Mouse (Mus musculus) embryo, embryonic 11.5 days (tissue): ENCODE measurements around the gene Mamdc4.

Source experiments
- DNase-seq: peaks from one replicate; pipeline ENCODE4 v3.0.0-alpha.2; 2012; ENCODE audit warnings: low read depth, low spot score

Gene Mamdc4

DNA sequence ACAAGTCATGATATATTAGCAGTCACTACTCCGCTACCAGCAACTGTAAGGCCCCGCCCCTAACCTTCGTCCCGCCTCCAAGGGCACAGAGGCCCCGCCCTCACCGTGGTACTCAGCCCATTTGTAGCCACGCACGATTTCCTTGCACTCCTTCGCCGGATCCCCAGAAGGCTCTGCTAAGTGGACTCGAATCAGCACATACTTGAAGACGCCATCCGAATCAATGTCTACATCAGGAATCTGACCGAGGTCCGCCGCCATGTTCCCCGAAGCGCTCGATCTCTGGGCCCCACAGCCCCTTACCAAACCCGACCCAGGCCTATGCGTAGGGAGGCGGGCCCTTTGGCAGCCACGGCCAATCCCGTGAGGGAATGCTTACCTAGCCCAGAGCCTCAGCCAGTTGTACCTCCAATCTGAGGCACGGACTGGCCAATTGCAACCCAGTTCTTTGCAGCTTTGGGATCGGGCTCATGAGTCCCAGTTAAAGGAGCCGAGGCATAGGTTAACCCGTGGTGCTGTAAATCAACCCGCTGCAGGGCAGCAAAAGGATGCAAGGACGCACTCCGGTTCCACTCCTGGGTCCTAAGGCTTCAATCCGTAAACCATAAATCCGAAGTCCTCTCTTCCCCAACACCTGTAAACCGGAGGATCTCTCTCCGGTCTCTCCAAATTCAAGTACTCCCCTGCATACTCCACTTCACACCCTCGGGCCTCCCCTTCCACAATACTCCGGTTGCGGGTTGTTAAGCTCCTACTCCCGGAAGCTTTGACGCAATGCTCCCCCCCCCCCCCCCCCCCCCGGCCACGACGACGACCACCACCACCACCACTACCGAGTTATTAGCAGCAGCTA is at the start of gene Mamdc4, which contains the start of gene Phpt1:
Gene Mamdc4, minus strand, starts transcription at position 267 of the 853 bp plus-strand sequence.
Gene Phpt1, minus strand, starts transcription at position 646 of the 853 bp plus-strand sequence.
- peak; percentile 95 for DNase-seq

DNA sequence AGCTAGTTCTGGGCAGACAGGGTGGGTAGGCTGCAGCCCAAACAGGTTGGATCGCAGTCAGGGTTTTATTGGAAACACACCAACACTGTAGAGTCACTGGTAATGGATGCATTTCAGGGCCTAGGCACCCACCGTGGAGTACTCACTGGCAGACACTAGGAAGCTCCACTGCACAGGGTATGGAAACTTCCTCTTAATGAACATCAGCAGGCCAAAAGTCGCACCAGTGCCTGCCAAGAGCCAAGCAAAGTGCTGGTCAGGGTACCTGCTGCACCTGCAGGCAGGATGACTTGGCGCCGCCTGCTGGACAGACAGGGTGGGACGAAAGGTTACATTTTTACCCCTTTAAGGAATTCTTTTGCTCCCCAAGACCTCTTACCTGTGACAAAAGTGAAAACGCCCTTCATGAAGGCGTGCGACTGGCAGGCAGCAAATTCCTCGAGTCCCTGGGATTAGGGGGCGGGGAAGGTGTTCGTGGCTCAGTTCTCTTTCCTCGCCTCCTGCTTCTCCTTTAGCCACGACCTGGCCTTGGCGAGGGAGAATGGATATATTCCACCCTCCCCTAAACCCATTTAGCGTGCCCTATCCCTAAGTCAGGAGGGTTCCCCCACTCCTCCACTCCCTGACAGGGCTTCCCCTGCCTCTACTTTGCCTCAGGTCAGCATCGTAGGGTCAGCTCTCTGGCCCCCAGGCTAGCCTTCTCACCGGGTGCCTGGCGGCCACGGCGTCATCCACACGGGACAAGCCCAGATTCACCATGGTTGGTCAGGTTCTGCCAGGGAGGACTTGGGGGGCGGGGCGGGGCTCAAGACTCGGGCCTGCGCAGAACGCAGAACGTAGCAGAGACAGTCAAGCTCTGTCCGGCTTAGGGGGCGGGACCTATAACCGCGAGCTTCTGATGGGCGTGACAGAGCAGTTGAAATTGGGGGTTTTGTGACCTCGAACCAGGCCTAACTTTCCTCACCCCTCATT is 46.9 kb upstream of the Mamdc4 start, which contains the start of gene Tmem141:
Gene Tmem141, minus strand, starts transcription at position 777 of the 972 bp plus-strand sequence.
- DNase-seq: peak; percentile 80

DNA sequence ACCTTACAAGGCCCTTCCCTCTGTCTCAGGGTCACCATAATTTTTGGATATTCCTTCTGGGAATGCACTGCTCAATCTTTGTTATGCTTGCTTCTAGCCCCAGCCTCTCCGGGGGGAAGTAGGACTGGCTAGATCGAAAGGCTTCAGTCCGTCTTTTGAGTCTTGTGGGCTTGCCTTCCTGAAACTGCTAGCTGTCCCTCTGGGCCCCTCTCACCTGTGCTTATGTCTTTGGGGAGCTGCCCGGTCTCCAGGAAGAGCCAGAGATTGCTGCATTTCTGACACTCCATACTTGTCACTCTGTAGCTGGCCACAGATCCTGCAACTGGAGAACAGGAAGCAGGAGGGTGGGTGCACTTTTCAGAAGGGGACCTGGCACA is 46.2 kb upstream of the Mamdc4 start:
- DNase-seq: no peak

DNA sequence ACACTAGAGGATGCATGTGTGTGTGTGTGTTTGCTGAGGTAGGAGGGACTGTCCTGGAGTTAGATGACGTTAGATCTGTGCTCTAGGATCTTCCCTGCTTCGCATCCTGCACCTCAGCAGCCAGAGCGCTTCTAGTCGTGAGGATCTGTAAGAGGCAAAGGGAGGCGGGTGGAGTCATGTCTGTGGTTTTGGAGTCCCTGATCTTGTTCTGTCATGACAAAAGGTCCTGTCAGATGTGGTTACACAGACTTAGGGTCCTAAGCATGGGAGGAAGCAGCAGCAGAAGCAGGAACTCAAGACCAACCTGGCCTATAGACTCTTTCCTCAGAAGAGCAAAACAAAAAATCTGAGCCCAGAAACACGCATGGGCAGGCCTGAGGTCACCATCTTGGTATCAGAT is 45.7 kb upstream of the Mamdc4 start:
- no peak for DNase-seq

DNA sequence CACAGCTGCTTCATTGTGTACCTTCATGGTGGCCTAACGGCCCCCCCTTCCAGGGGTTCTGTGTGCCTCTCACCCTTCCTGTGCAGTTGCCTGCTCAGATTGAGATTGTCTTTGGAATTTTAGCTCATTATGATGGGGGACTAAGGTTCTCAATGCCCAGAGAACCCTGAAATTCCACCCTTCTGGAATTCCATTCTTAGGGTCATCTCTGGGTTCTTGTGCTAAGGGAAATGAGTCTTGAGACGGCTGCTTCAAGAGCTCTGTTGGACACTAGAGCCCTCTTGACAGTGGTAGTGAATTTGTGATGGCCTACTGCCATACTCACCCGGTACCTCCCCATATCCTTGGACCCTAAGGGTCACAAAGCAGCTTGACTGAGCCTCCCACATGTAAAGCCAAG is 42.9 kb upstream of the Mamdc4 start, which contains the start of gene Ccdc183:
Gene Ccdc183, minus strand, starts transcription at position 101 of the 400 bp plus-strand sequence.
- no peak for DNase-seq

DNA sequence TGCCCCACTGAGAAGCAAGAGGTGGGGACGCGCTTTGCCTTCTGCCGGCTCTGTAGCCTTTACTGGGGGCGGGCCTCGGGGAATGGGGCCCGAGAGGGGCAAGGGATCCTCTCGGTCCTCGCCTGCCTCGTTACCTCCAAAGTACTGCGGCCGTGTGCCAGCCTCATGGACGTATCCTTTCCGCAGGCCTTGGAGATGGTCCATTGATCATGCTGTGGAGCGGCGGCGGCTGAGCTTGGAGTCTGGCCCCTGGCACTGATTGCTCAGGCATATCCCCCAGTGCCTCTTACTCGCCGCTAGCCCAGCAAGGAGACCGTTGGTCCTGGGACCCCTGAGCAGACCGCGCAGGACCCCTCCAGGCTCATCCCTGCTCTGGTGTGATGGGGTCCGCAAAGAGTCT is 41.8 kb upstream of the Mamdc4 start:
- DNase-seq: no peak

DNA sequence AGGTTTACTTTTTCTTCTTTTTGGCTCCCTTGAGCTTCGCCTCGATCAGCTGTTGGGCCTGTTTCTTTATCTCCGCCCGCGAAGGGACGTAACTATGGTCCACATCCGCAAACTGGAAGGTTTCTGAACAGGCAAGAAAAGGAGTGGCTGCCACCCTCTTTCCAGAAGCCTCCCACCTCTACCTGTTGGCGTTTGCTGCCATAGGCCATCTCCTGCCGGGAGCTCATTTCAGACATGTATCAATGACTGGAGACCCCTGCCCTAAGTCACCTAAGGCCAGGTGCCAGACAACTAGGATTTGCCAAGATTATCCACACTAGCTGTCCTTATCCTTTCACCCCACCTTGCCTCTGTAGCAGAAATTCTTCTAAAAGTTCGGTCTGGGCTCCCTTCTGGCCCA is 34.0 kb upstream of the Mamdc4 start:
- DNase-seq: no peak

DNA sequence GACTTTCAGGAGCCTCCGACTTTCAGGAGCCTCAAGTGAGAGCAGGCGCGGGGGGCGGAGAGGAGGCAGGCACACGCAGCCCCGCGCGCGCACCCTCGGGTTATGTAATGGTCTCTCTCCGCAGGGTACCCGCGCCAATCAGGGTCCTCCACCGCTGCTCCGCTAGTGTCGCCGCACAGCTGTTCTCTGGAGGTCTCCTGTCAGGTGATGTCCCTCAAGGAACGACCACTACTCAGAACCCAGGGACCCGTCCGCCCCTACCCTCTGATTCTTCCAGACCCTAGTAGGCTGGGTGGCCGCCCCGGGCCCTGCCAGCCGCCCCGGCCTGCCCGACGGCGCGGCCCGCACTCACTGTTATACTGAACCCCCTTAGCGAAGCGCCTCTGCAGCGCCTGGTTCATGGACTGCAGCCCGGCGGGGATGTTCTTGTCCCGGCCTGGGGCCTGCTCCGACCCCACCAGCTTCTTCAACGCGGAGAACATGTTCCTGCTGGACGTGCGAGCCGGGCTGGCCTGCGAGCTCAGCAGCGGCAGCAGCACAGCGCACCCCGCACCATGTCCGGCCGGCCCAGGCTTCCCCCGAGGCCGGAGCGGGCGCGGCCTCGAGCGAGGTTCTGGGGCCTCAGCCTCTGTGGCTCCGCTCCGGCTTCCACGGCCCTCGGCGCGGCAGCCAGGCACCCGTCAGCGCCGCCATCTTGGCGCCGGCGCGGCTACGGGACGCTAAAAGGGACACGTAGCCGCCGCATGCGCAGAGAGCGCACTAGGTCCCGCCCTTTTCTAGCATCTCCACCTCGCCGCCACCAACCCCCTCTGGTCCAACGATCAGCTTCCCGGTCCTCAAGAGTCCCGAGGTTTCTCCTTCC is 33.3 kb upstream of the Mamdc4 start, which contains the start of gene Rabl6:
Gene Rabl6, minus strand, starts transcription at position 761 of the 862 bp plus-strand sequence.
- DNase-seq: peak; percentile 83

DNA sequence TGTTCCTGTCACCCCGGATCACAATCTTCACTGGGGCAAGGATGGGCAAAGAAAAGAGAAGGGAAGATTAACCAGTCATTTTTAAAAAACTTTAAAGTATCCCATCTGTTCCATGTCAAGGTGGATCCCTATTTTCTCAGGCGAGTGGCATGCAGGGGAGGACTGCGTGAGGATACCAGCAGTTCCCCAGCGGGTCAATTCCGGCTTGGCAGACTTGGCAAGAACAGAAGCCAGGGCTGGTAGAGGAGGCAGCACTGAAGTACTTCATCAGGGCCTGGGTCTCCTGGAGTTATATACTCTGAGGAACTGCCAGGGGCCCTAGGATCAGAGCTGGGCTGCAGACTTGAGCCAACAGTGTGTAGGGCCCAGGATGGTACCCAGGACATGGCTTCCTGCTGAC is 27.9 kb upstream of the Mamdc4 start:
- no peak for DNase-seq

DNA sequence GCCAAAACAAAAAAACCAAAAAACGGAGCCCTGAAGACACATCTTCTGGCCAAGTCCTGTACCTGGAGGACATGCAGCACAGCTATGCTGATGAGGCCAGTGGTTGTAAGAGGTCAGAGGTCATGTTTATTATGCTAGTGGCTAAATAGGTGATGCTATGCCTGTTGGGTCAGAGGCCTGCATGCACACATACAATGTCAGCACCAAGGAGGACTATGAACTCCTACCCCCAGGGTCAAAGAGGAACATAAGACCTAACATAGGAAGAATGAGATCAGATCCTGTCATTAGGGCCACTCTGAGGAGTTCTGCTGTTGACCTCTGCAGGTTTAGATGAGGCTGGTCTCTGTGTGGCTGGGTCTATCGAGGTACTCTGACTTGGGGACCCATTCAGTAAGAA is 25.4 kb upstream of the Mamdc4 start:
- no peak for DNase-seq

DNA sequence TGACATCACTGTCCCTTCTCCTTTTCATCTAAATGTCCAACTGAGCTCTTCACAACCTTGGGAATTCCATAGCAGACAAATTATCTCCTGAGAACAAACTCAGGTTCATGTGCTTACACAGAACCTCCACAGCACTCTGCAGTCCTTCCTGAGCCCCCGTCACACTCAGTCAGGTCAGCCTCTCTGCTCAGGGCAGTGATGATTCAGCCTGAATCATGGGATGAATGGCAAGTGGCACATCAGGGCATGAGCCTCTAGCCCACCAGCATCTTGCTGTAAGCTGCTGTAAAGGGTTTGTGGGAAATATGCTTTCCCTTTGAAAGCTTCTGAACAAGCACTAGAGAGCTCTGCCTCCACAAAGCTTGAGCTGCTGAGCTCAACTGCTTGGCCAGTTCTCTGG is 24.1 kb upstream of the Mamdc4 start:
- no peak for DNase-seq

DNA sequence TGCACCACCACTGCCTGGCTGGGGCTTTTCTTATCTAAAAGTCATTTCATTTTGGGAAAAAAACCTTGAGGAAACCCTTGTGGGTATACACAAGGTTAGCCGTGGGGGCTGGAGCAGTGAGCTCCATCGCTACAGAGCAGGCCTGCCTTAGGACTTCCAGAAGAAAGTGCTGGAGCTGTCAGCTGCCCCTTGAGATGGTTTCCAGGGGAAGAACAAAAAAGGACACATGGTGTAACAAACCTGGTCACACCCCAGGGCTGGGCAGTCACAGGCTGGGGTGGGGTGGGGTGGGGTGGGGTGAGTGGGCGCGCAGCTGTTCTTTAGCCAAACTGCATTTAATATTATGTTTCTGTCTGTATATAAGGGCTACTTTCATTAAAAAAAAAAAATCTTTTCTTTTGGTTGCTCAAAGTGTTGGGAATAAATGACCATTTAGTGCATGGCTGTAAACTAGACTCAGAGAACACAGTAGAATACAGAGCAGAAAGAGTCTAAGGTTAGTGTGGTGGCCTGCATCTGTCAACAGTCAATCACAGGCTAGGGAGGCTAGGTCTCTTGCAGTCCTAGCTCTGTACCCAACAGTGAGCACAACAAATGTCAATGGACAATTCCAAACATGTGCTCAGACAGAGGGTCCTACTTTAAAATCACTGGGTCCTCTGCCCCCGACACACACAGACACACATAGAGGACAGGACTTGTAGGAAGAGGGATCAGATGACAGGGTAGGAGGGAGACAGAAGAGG is 22.3 kb upstream of the Mamdc4 start:
- DNase-seq: no peak

DNA sequence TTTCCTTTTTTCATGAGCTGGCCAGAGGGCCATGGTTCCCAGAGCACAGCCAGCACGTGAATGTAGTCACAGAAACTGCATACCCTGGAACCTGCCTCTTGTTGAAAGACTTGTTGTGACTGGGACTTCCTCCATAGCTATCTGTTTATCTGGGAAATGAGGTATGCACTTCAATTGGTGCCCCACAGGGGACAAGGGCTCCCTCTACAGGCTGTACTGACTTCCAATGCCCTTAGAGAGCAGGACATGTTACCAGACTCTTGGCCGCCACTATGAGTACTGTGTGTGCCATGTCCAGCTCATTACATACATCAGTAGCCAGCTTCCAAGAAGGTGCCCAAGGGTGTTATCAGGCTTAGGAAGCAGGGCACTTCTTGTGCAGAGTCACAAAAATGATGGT is 17.2 kb upstream of the Mamdc4 start:
- DNase-seq: no peak

DNA sequence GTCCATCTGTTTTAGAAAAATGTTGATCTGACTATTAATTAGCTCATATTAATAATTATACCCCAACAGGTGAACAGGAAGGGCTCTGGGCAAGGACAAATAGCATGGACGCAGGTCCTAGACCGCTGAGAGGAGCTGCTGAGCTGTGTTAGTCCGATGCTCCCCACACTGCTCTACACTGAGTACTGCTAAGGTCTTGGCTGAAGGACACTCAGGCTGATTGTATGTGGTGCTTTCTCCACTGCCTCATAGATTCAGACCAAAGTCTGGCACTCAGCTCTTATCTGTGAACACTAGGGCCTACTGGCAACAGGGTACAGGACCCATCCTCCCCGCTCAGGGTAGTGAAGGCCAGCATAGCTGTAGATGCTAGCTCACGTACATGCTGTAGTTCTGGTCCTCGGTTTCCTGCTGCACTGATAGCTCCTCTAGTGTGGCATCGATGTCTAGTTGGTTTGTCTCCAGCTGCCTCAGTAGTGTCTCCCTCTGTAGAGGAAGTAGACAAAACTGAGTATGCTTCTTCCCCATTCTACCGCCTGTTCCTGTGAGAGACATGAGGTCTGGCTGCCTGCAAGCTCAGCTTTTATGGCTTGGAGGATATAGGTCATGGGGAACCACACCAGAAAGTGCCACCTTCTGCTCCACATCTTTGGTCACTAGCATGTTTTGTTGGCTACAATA is 13.7 kb upstream of the Mamdc4 start:
- no peak for DNase-seq

DNA sequence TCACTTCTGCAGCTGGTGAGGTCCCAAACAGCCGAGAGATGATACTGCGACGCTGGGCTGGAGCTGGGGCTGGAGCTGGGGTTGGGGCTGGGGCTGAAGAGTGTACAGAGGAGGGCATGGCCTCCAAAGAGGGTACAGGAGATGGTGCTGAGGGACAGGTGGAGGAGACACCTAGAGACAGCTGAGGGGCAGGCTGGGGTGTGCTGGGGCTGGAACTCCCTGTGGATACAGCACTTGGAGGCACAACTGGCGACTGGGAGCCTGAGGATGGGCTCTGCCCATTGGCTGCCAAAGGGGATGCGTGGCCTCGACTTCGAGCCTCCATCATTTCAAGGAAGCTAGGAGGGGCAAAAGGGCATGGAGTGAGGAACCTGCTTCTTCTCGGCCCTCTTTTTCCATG is 12.6 kb upstream of the Mamdc4 start:
- DNase-seq: no peak

DNA sequence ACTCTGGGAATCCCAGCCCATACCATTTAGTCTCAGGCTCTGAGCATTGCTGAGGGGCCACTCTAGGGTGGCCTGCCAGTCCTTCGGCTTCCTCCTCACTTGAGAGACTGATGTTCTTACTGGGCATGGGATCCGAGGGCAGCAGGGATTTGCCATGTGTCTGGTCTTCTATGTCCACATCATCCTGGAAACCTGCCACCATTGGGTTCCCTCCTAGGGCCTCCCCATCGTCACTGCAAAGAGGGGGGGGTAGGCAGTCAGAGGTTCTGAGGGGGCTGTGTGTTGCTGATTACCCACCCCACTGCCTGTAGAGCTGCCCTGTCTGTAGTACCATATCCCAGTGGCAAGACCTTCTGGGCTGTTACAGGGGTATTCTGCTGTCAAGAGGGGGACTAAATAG is 11.0 kb upstream of the Mamdc4 start:
- DNase-seq: no peak

DNA sequence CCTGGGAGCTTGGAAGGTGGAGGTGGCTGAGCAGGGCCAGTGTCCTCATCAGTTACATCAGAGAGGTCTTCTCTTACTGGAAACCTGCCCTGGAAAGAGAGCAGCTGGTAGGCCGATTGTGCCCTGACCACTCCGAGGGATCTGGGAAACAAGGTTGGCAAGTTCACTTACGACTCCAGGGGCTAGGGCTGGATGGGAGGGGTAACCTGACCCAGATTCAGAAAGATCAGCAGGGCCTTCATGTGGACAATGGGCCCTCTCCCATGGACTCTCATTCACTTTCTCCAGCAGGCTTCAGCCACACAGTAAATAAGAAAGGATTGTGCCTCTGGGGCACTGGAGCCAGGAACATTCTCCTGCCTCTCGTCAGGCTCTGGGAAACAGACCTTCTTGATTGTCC is 10.2 kb upstream of the Mamdc4 start:
- DNase-seq: no peak

DNA sequence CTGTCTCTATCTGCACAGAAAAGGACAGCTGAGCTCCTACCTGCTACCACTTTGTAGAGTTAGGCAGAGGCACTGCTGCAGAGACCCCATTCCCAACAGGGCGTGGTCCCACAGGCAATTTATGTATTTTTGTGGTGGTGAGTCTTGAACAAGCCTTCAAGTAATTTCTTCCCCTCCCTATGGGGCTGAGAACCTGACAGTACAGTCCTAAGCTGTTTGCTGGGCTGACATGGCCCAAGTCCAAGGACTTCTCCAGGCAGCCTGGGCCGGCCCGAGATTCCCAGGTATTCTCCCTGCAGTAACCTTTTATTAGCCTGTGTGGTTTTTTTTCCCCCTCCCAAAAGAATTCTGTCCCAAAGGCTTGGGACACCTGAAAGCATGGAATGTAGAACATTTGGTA is 9.5 kb upstream of the Mamdc4 start:
- DNase-seq: no peak

DNA sequence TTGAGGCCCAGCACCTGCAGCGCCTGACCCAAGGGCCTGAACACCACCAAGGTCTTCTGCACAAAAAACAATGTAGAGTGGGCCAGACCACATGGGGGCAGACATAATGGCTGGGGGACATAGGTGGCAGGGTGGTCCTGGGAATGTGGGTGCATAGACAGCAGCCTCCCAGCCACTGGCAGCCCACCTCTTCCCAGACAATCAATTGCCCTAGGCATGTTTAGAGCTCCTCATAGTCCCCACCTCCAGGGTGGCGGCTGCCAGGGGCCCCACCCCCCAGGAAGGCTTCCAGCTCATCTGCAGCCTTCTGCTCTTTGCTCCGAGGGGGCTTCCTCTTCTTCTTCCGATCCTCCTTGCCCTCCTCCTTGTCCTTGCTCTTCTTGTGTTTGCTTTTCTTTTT is 8.9 kb upstream of the Mamdc4 start:
- no peak for DNase-seq

DNA sequence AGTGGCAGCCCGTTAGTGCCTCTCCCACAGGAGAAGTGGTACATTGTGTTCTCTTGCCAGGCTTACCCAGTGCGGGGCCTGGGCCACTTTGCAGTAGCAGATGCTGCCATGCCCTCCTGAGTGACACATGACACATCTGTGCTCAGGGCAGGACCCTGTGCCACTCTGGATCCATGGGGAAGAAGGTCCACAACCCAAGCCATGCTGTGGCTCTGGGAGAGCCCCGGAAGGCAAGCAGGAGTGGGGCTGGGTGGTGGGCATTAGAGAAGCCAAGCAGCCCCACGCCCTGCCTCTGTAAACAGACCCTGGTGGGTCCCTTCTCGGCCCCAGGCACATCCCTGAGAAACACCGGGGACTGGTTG is 8.5 kb upstream of the Mamdc4 start:
- no peak for DNase-seq
